Mouse (Mus musculus): ENCODE results near the gene Lsm7. TPM values are rescaled to one million over a fixed set of nuclear protein-coding genes. Genes with fewer than 3 reads are reported as not detected.
"Not testable (repeated sequence)": the region's sequence is repeated elsewhere in the genome, so short reads cannot be mapped to it uniquely, and the experiment has no call there.

The Lsm7 gene
- total RNA-seq, 4 experiments from 2014 or later: 42.1 to 61.3 (median 57.5) TPM

DNA sequence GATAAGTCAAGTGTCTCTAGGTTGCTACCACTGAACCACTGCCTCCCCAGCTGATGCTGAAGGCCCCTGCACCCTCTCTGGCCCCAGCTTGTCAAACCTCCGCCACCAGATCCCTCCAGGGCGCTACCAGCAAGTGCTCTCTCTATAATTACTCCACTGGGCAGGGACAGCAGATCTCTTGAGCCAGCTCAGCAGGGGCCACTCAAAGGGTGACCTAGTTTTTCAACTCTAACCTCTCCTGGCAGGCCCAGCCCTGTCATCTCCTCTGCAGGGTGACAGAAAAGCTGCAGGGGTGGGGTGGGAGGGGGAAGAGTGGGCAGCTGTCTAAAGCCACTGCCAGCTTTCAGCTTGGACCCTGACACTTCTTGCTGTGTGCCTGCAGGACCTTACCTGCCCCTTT, 17.2 kb downstream of the Lsm7 start:
- no peak for DNase-seq (ENCODE audit: low spot score in 2 of 2)

DNA sequence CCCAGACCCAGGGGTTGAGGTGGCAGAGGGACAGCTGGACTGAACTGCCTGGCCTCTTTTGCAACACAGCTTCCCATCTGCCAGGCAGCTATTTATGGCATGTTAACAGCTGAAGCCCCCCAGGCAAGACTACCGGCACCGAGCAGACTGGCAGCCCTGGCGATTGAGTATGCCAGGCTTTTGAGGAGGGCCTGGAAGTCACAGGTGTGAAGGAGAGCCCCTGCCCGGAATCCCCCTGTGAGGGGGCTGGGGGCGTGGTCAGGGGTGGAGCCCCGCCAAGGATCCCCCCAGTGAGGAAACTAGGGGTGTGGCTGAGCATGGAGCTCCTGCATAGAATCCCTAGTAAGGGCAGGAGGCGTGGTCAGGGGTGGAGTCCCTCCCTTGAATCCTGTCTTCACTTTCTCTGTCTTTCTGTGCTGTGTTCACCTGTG, 18.0 kb downstream of the Lsm7 start:
- no peak for DNase-seq (ENCODE audit: low spot score in 2 of 2)

DNA sequence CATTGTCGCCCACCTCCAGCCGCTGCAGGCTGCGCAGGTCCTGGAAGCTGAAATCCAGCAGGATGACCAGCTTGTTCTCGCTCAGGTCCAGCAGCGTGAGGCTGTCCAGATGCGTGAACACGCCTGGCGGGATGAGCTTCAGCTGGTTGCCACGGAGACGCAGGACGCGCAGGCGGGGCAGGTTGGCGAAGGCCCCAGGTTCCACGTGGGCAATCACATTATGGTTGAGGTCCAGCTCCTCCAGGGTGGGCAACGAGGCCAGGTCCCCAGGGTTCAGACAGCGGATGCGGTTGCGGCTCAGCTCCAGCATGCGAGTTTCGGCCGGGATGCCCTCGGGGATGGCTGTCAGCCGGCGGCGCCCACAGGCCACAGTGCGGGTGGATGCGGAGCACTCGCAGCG, 19.4 kb downstream of the Lsm7 start:
- DNase-seq (ENCODE audit: low spot score in 2 of 2): no peak

DNA sequence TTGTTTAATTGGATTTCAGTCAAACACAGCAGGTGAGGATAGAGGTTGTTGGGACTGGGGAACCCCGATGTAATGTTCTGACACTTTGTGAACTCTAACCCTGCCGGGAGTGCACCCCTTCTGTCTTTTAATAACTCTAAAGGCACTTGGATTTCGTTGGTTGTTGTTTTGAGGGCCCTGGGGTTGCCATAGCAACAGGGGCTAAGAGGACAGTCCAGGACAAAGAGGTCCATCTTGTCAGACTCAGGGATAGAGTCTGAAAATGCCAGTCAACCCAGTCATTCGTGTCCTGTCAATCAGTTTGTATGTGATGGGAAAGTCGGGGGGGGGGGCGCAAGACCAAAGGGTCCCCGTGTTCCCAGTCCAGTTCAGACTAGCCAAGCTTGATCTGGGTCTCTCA, 22.2 kb downstream of the Lsm7 start:
- DNase-seq (ENCODE audit: low spot score in 2 of 2): no peak

GRCm38 (mm10) chr10:80831136-80831535, 23.9 kb downstream of the Lsm7 start:
- DNase-seq (ENCODE audit: low spot score in 2 of 2): no peak

GRCm38 (mm10) chr10:80829359-80830278, 25.4 kb downstream of the Lsm7 start:
- DNase-seq (ENCODE audit: low spot score in 2 of 2): no peak

- not testable (repeated sequence) for DNase-seq (ENCODE audit: low spot score in 2 of 2)
Observed at GRCm38 (mm10) chr10:80828587-80828986, 26.4 kb downstream of the Lsm7 start.

GRCm38 (mm10) chr10:80827870-80828420, 27.1 kb downstream of the Lsm7 start:
- no peak for DNase-seq (ENCODE audit: low spot score in 2 of 2)

DNA sequence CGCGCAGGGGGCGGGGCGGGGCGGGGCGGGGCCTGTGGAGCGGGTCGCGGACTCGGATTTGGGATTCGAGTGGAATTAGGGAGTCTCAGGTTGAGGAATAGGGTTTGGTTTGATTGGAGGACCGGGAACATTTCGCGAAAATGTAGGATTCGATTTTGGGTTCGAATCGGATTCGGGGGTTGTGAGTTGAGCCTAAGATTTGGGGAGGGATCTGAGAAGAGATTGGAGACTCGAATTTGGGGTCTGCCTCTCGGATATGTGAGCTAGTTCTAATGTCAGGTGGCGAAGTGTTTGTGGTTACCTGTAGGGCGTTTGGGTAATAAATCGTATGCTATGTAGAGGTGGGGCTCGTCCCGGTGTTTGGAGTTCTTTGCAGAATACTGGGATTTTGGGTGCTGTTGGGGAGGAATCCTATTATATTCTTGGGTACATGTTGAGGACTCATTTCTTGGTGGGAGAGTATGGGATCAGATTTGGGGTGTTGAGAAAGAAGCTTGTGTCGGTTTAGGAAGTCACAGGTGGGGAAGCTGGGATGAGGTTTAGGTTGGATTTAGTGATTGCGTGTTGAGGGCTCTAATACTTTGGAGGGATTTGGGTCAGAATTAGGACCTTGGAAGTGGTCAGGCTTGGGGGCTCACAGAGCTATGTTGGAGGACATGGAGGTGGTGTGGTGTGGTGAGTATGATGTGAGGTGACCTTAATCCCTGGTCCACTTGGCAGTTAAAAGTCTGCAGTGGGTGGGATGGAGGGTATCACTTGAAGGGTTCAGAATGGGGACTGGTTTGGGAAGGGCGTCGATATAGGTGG, 27.7 kb downstream of the Lsm7 start:
- DNase-seq (ENCODE audit: low spot score in 2 of 2): no peak

- peak; percentile 100 for DNase-seq (ENCODE audit: low spot score in 2 of 2)
Observed at GRCm38 (mm10) chr10:80826151-80827062, 28.6 kb downstream of the Lsm7 start, which contains the start of gene Oaz1. Oaz1 (plus strand) TSS chr10:80826656.

GRCm38 (mm10) chr10:80824827-80825226, 30.2 kb downstream of the Lsm7 start:
- no peak for DNase-seq (ENCODE audit: low spot score in 2 of 2)

DNA sequence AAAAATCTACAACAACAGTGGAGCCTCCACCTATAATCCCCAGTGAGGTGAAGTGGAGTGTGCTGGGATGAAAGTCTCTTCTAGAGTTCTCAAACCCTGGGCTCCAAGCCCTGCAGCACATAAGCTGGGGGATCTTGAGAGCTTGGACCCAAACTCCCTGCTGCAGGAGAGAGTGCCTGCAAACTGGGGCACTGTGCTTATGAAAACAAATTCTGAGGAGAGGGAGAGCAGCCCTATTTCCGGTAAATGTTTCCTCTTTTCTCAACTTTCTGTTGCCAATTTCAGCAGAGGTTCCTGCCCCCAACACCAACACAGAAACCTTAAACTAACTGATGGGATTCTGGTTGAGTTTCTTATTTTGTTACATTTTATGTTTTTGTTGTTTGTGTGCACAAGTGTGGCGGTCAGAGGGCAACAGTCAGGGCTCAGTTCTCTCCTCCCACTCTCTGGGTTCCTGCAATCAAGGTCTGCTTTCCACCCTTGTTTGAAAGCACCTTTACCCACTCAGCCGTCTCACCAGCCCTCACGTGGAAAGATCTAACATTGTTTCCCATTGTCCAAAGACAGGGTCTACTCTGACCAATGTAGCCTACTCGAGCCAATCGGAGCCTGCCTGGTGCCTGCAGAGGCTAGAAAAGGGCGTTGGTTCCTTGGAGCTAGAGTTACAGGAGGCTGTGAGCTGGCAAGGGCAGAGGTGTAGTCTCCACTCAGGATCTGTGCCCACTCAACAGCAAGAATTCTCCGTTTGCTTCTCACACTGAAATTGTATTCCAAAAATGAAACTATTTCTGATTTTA, 31.0 kb downstream of the Lsm7 start:
- DNase-seq (ENCODE audit: low spot score in 2 of 2): no peak

- no peak for DNase-seq (ENCODE audit: low spot score in 2 of 2)
Observed at GRCm38 (mm10) chr10:80823316-80823715, 31.7 kb downstream of the Lsm7 start.

DNA sequence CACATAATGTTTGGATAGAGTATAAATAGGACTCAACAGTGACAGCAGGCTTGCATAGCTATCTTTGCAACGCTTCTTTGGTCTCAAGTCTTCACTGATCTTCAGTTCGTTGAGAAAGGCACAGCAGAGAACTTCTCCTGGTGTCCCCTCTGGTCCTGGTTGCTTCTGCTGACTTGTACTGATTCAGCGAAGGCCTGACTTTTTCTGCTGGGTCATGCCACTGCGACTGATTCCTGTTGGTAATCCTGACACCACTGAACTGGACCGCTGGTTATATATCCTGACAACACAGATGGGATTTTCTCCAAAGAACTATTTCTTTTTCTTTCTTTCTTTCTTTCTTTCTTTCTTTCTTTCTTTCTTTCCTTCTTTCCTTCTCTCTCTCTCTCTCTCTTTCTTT, 32.5 kb downstream of the Lsm7 start:
- DNase-seq (ENCODE audit: low spot score in 2 of 2): no peak

GRCm38 (mm10) chr10:80821991-80822390, 33.0 kb downstream of the Lsm7 start:
- DNase-seq (ENCODE audit: low spot score in 2 of 2): no peak

DNA sequence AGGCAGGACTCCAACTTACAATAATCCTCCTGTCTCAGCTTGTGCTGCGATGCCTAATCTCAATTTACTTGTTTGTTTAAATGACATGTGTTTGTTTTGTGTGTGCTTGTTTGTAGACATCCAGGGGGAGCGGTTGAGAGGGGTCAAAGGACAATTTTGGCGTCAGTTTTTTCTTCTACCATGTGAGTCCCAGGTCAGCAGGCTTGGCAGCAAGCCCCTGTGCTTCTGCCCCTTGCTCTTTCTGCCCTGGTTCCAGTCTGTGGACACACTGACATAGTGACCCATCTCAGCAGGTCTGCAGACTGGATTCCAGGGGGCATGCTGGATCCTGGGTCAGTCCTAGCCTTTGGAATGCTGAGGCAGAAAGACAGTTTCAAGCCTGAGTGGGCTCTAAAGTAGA, 35.6 kb downstream of the Lsm7 start:
- no peak for DNase-seq (ENCODE audit: low spot score in 2 of 2)

- DNase-seq (ENCODE audit: low spot score in 2 of 2): no peak
Observed at GRCm38 (mm10) chr10:80818599-80819281, 36.3 kb downstream of the Lsm7 start.

DNA sequence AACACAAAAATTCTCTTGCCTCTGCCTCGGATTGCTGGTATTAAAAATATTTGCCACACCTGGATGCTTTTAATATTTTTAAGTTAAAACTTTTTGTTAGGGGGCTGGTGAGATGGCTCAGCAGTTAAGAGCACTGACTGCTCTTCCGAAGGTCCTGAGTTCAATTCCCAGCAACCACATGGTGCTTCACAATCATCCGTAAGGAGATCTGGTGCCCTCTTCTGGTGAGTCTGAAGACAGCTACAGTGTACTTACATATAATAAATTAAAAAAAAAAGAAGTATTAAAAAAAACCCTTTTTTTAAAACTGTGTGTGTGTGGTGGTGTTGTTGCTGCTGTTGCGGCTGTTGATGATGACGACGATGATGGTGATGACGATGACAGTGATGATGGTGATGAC, 37.1 kb downstream of the Lsm7 start:
- not testable (repeated sequence) for DNase-seq (ENCODE audit: low spot score in 2 of 2)

DNA sequence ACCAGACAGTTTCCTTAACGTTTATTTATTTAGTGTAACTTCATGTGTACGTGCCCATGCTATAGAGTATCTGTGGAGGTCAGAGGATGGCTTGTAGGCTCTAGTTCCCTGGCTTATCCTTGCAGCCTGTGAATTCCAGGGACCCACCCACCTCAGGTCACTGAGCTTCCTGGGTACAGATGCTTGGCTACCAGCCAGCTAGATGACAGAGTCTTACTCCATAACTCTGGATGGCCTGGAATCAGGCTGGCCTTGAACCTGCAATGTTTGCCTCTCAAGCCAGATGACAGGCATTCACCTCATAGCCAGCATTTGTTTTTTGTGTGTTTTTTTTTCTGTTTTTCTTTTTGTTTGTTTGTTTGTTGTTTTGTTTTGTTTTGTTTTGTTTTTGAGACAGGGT, 37.8 kb downstream of the Lsm7 start:
- no peak for DNase-seq (ENCODE audit: low spot score in 2 of 2)
